Mouse (Mus musculus): ENCODE results near the gene Blmh. TPM values are rescaled to one million over a fixed set of nuclear protein-coding genes. Genes with fewer than 3 reads are reported as not detected.

The Blmh gene
- polyA plus RNA-seq, 1 experiment from 2014 or later = 107 TPM

- Histone ChIP-seq H3K4me1 (replicated peaks; ENCODE audit: control insufficient read depth, insufficient read depth, low read length) (peaks cover 3% of the 10 kb centered on the region; the same call in 1 of the 2 replicates), H3K27me3 (replicated peaks; ENCODE audit: control insufficient read depth, insufficient read depth, low read length) (0 out of 2 replicates have a peak, but pooled peaks cover 8% of the 10 kb centered on the region), H3K9ac (ENCODE audit: low read depth, low read length) (no peak overlapping the region), H3K27ac (ENCODE audit: low read depth, low read length) (no peak overlapping the region), H3K4me2 (no peak overlapping the region), H3K36me3 (ENCODE audit: control insufficient read depth, insufficient read depth, low read length) (no peaks in the 10 kb centered on the region), H3K9me3 (ENCODE audit: control insufficient read depth, low read length) (no peaks in the 10 kb centered on the region), H3K4me3 (ENCODE audit: low read depth, low read length) (no peak overlapping the region)
- no peak for ATAC-seq (replicated peaks; ENCODE audit: low FRiP score)
- 73% methylated on average over 11 of the region's 11 CpGs for WGBS
- DNase-seq (ENCODE audit: low spot score) = no peak
These were observed 93.4 kb downstream of the Blmh start for GRCm38 (mm10) chr11:77018046-77018445.

GRCm38 (mm10) chr11:77019539-77019938 is 94.9 kb downstream of the Blmh start:
- Histone ChIP-seq H3K4me1 (replicated peaks; ENCODE audit: control insufficient read depth, insufficient read depth, low read length) (peaks cover 3% of the 10 kb centered on the region; the same call in 1 of the 2 replicates), H3K4me3 (ENCODE audit: low read depth, low read length) (no peak overlapping the region), H3K9me3 (ENCODE audit: control insufficient read depth, low read length) (no peaks in the 10 kb centered on the region), H3K27ac (ENCODE audit: low read depth, low read length) (no peak overlapping the region), H3K27me3 (replicated peaks; ENCODE audit: control insufficient read depth, insufficient read depth, low read length) (0 out of 2 replicates have a peak, but pooled peaks cover 8% of the 10 kb centered on the region), H3K36me3 (ENCODE audit: control insufficient read depth, insufficient read depth, low read length) (no peaks in the 10 kb centered on the region), H3K9ac (ENCODE audit: low read depth, low read length) (no peak overlapping the region), H3K4me2 (no peak overlapping the region)
- 23% methylated on average over 8 of the region's 8 CpGs for WGBS
- DNase-seq (ENCODE audit: low spot score) (no peak), ATAC-seq (replicated peaks; ENCODE audit: low FRiP score) (no peak)

- peak overlapping the region; percentile 30; the same call in 1 of the 2 replicates for H3K4me2 ChIP-seq
- peaks cover 3% of the 10 kb centered on the region; the same call in 1 of the 2 replicates for H3K4me1 ChIP-seq (replicated peaks; ENCODE audit: control insufficient read depth, insufficient read depth, low read length)
- 0 out of 2 replicates have a peak overlapping the region, but pooled peaks have one; percentile 11 for H3K27ac ChIP-seq (ENCODE audit: low read depth, low read length)
These were observed 97.3 kb downstream of the Blmh start for GRCm38 (mm10) chr11:77021749-77022396.

GRCm38 (mm10) chr11:77026559-77026958 is 102.0 kb downstream of the Blmh start:
- Histone ChIP-seq H3K4me1 (replicated peaks; ENCODE audit: control insufficient read depth, insufficient read depth, low read length) (no peaks in the 10 kb centered on the region), H3K4me2 (no peak overlapping the region), H3K36me3 (ENCODE audit: control insufficient read depth, insufficient read depth, low read length) (no peaks in the 10 kb centered on the region), H3K27ac (ENCODE audit: low read depth, low read length) (no peak overlapping the region), H3K9me3 (ENCODE audit: control insufficient read depth, low read length) (no peaks in the 10 kb centered on the region), H3K27me3 (replicated peaks; ENCODE audit: control insufficient read depth, insufficient read depth, low read length) (no peaks in the 10 kb centered on the region), H3K9ac (ENCODE audit: low read depth, low read length) (no peak overlapping the region), H3K4me3 (ENCODE audit: low read depth, low read length) (no peak overlapping the region)
- 60% methylated on average over 3 of the region's 3 CpGs for WGBS
- ATAC-seq (replicated peaks; ENCODE audit: low FRiP score) = no peak
- no peak for DNase-seq (ENCODE audit: low spot score)

More at GRCm38 (mm10) chr11:77021749-77022396, 97.3 kb downstream of the Blmh start:
- H3K9me3 ChIP-seq (ENCODE audit: control insufficient read depth, low read length) = no peaks in the 10 kb centered on the region
- DNase-seq (ENCODE audit: low spot score) (no peak), ATAC-seq (replicated peaks; ENCODE audit: low FRiP score) (no peak; the same call in 1 of the 2 replicates)
- no peak overlapping the region for H3K4me3 ChIP-seq (ENCODE audit: low read depth, low read length)
- 0 out of 2 replicates have a peak, but pooled peaks cover 8% of the 10 kb centered on the region for H3K27me3 ChIP-seq (replicated peaks; ENCODE audit: control insufficient read depth, insufficient read depth, low read length)
- H3K36me3 ChIP-seq (ENCODE audit: control insufficient read depth, insufficient read depth, low read length) = no peaks in the 10 kb centered on the region
- WGBS = 57% methylated on average over 9 of the region's 9 CpGs
- H3K9ac ChIP-seq (ENCODE audit: low read depth, low read length) = no peak overlapping the region

GRCm38 (mm10) chr11:77028157-77028556 is 103.5 kb downstream of the Blmh start:
- Histone ChIP-seq H3K4me1 (replicated peaks; ENCODE audit: control insufficient read depth, insufficient read depth, low read length) (no peaks in the 10 kb centered on the region), H3K27me3 (replicated peaks; ENCODE audit: control insufficient read depth, insufficient read depth, low read length) (no peaks in the 10 kb centered on the region), H3K27ac (ENCODE audit: low read depth, low read length) (no peak overlapping the region), H3K9me3 (ENCODE audit: control insufficient read depth, low read length) (no peaks in the 10 kb centered on the region), H3K4me2 (no peak overlapping the region), H3K9ac (ENCODE audit: low read depth, low read length) (no peak overlapping the region), H3K36me3 (ENCODE audit: control insufficient read depth, insufficient read depth, low read length) (no peaks in the 10 kb centered on the region), H3K4me3 (ENCODE audit: low read depth, low read length) (no peak overlapping the region)
- DNase-seq (ENCODE audit: low spot score) (no peak), ATAC-seq (replicated peaks; ENCODE audit: low FRiP score) (no peak)
- 80% methylated on average over 3 of the region's 3 CpGs for WGBS

GRCm38 (mm10) chr11:77031151-77031934 is 106.7 kb downstream of the Blmh start:
- H3K9me3 ChIP-seq (ENCODE audit: control insufficient read depth, low read length) = no peaks in the 10 kb centered on the region
- no peak overlapping the region for H3K4me2 ChIP-seq
- DNase-seq (ENCODE audit: low spot score) = no peak
- H3K27me3 ChIP-seq (replicated peaks; ENCODE audit: control insufficient read depth, insufficient read depth, low read length) = no peaks in the 10 kb centered on the region
- no peak for ATAC-seq (replicated peaks; ENCODE audit: low FRiP score)
- no peak overlapping the region for H3K9ac ChIP-seq (ENCODE audit: low read depth, low read length)
- no peak overlapping the region for H3K4me3 ChIP-seq (ENCODE audit: low read depth, low read length)
- no peak overlapping the region for H3K27ac ChIP-seq (ENCODE audit: low read depth, low read length)
- no peaks in the 10 kb centered on the region for H3K4me1 ChIP-seq (replicated peaks; ENCODE audit: control insufficient read depth, insufficient read depth, low read length)
- 53% methylated on average over 14 of the region's 14 CpGs for WGBS
- no peaks in the 10 kb centered on the region for H3K36me3 ChIP-seq (ENCODE audit: control insufficient read depth, insufficient read depth, low read length)

Other genes starting within 250 kb of the Blmh start
- 0.07 TPM in 1 of 2 replicates, not detected in the other for gene Trarg1, start 245.0 kb upstream of the Blmh start, polyA plus RNA-seq (2014; fragmentation: Nextera tagmentation; extraction: Ambion mirVana)
- gene Gosr1, start 161.2 kb upstream of the Blmh start, polyA plus RNA-seq (2014; fragmentation: Nextera tagmentation; extraction: Ambion mirVana) = 24.4 and 27.3 TPM in 2 replicates
- gene Cpd, start 77.8 kb upstream of the Blmh start, polyA plus RNA-seq (2014; fragmentation: Nextera tagmentation; extraction: Ambion mirVana) = 14.4 and 14.5 TPM in 2 replicates
- not detected in 2 replicates for gene Tmigd1, start 22.6 kb upstream of the Blmh start, polyA plus RNA-seq (2014; fragmentation: Nextera tagmentation; extraction: Ambion mirVana)
- 1.9 TPM in 2 replicates for gene Slc6a4, start 73.8 kb downstream of the Blmh start, polyA plus RNA-seq (2014; fragmentation: Nextera tagmentation; extraction: Ambion mirVana)
- gene Nsrp1, start 153.6 kb downstream of the Blmh start, polyA plus RNA-seq (2014; fragmentation: Nextera tagmentation; extraction: Ambion mirVana) = 37.4 and 45.6 TPM in 2 replicates

All from liver, embryonic 11.5 days (tissue).